Mouse (Mus musculus) forebrain, embryonic 12.5 days (tissue): ENCODE data around the gene Fhod1. TPM values are rescaled to one million over a fixed set of nuclear protein-coding genes. Genes with fewer than 3 reads are reported as not detected.

Experiments
- ATAC-seq: fragments of 200-750 bp; cut with Nextera tagmentation; 2 replicates; pipeline ENCODE4 v1.8.0; 2017; ENCODE audit warnings: moderate TSS enrichment; ENCODE audit not compliant: low FRiP score
- H3K27ac ChIP-seq: fragments of 300-500 bp; sonication (generic); 2 replicates; pipeline ENCODE4 v1.5.1; 2016; ENCODE audit warnings: mild to moderate bottlenecking
- H3K27me3 ChIP-seq: fragments of 300-500 bp; sonication (generic); 2 replicates; pipeline ENCODE4 v1.6.1; 2016; ENCODE audit warnings: mild to moderate bottlenecking
- H3K36me3 ChIP-seq: fragments of 300-500 bp; sonication (generic); replicated peaks from 2 replicates; pipeline ENCODE4 v1.6.1; 2016; ENCODE audit warnings: mild to moderate bottlenecking
- H3K4me1 ChIP-seq: fragments of 300-500 bp; sonication (generic); 2 replicates; pipeline ENCODE4 v1.6.1; 2016
- H3K4me2 ChIP-seq: fragments of 300-500 bp; sonication (generic); 2 replicates; pipeline ENCODE4 v1.6.1; 2016; ENCODE audit warnings: mild to moderate bottlenecking, moderate library complexity
- H3K4me3 ChIP-seq: fragments of 300-500 bp; sonication (generic); replicated peaks from 2 replicates; pipeline ENCODE4 v1.5.1; 2016; ENCODE audit warnings: mild to moderate bottlenecking
- H3K9ac ChIP-seq: fragments of 300-500 bp; sonication (generic); 2 replicates; pipeline ENCODE4 v1.6.1; 2016; ENCODE audit warnings: mild to moderate bottlenecking
- H3K9me3 ChIP-seq: fragments of 300-500 bp; sonication (generic); 2 replicates; pipeline ENCODE4 v1.6.1; 2016
- WGBS: fragments of 180-500 bp; shearing (Covaris S2); methylation state at CpG from one replicate; pipeline ENCODE4 v1.1.7; 2016; 5-methylcytosine and 5-hydroxymethylcytosine counted together
- polyA plus RNA-seq: library from polyadenylated mRNA; unstranded; fragments of >200 nt; fragmentation: Nextera tagmentation; extraction: Ambion mirVana; gene quantifications from 2 replicates; pipeline ENCODE4 v1.2.1, GENCODE M21; 2016

Gene Fhod1
- polyA plus RNA-seq, 1 experiment from 2014 or later, result 1.4 TPM

DNA sequence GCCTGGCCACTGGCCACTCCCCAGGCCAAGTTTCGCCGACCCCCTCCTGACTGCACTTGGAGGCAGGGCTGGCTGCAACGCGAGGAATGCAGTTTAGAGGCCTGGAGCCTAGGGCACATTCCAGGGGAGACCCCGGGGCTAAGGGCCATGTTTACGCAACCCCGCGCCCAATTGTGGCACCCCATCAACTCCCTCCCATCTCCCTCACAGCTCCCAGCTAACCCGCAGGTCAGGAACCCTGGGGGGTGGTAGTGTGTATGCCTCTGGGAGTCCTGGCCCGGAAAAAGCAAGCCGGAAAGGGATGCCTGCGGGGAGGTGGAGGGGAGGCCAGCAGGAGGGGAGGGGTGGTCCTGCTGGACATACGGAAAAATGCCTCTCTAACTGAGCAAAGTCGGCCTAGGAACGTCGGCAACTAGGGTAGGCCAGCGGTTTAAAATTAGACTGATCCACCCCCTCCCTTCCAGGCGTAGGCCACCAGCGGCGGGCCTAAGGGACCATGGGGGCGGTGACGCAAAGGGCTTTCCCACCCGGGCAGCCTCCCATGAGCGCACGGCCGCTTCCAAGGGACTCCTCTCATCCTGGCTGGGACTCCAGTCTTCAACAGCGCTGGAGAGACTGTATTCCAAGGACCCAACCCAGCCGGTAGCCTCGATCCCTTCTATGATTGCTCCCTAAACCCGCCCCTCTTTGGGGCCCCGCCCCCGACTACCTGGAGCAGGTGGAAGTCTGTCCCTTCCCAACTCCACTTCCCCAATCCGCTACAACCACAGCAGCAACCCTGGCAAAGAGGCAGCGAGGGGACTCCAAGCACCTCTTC is 934 bp downstream of the Fhod1 start:
- Histone ChIP-seq H3K4me3 (peak overlapping the region; percentile 58), H3K27ac (peak overlapping the region; percentile 77), H3K36me3 (no peaks in the 10 kb centered on the region), H3K4me2 (peak overlapping the region; percentile 68), H3K27me3 (peaks cover 7% of the 10 kb centered on the region), H3K9ac (peak overlapping the region; percentile 60), H3K9me3 (no peaks in the 10 kb centered on the region), H3K4me1 (peaks cover 38% of the 10 kb centered on the region)
- ATAC-seq, result peak; percentile 13
- 1% methylated on average over 34 of the region's 34 CpGs for WGBS

- no peaks in the 10 kb centered on the region for H3K36me3 ChIP-seq
- ATAC-seq, result no peak
- no peak overlapping the region for H3K4me3 ChIP-seq
- peaks cover 34% of the 10 kb centered on the region for H3K4me1 ChIP-seq
- H3K9ac ChIP-seq, result no peak overlapping the region
- 67% methylated on average over 7 of the region's 7 CpGs for WGBS
- H3K4me2 ChIP-seq, result peak overlapping the region; percentile 68; the same call in 1 of the 2 replicates
- H3K27ac ChIP-seq, result 0 out of 2 replicates have a peak overlapping the region, but pooled peaks have one; percentile 1
- no peaks in the 10 kb centered on the region for H3K9me3 ChIP-seq
- peaks cover 7% of the 10 kb centered on the region for H3K27me3 ChIP-seq
These were observed 2.4 kb downstream of the Fhod1 start for GRCm38 (mm10) chr8:105345061-105345975.

GRCm38 (mm10) chr8:105343791-105344574 is 3.8 kb downstream of the Fhod1 start:
- H3K4me1 ChIP-seq, result peaks cover 22% of the 10 kb centered on the region
- 71% methylated on average over 8 of the region's 8 CpGs for WGBS
- H3K9ac ChIP-seq, result no peak overlapping the region
- H3K4me3 ChIP-seq, result no peak overlapping the region
- H3K27ac ChIP-seq, result no peak overlapping the region
- H3K36me3 ChIP-seq, result no peaks in the 10 kb centered on the region
- H3K9me3 ChIP-seq, result no peaks in the 10 kb centered on the region
- no peak overlapping the region for H3K4me2 ChIP-seq
- ATAC-seq, result no peak
- peaks cover 7% of the 10 kb centered on the region for H3K27me3 ChIP-seq

DNA sequence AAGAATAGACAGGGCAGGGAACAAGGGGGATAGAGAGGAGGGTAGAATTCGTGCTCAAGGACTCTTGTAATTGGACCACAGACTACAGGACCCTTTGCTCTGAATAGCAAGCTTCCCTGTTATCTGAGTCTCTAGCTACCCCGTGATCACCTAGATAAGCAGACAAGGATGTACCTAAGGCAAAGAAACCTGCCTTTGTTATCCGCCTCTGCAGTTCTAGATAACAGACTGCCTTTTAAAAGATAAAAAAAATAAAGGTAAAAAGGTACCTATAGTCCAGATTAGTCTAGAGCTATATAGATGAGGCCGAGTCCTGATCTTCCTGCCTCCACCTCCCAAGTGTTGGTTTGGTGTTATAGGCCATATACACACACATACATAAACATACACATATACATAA is 5.0 kb downstream of the Fhod1 start:
- H3K27ac ChIP-seq, result no peak overlapping the region
- no peak overlapping the region for H3K4me2 ChIP-seq
- no peak for ATAC-seq
- WGBS, result 70% methylated on average over 4 of the region's 4 CpGs
- peaks cover 8% of the 10 kb centered on the region for H3K27me3 ChIP-seq
- H3K9me3 ChIP-seq, result no peaks in the 10 kb centered on the region
- no peak overlapping the region for H3K9ac ChIP-seq
- peaks cover 19% of the 10 kb centered on the region for H3K4me1 ChIP-seq
- no peaks in the 10 kb centered on the region for H3K36me3 ChIP-seq
- H3K4me3 ChIP-seq, result no peak overlapping the region

- Histone ChIP-seq H3K9me3 (no peaks in the 10 kb centered on the region), H3K9ac (no peak overlapping the region), H3K27ac (no peak overlapping the region), H3K4me3 (no peak overlapping the region), H3K36me3 (peaks cover 5% of the 10 kb centered on the region), H3K4me1 (peaks cover 7% of the 10 kb centered on the region), H3K27me3 (0 out of 2 replicates have a peak, but pooled peaks cover 5% of the 10 kb centered on the region), H3K4me2 (no peak overlapping the region)
- 49% methylated on average over 8 of the region's 8 CpGs for WGBS
- ATAC-seq, result no peak
These were observed 6.4 kb downstream of the Fhod1 start for GRCm38 (mm10) chr8:105341399-105341798.

GRCm38 (mm10) chr8:105339886-105340635 is 7.7 kb downstream of the Fhod1 start:
- 86% methylated on average over 6 of the region's 6 CpGs for WGBS
- no peak for ATAC-seq
- no peaks in the 10 kb centered on the region for H3K9me3 ChIP-seq

GRCm38 (mm10) chr8:105338992-105339391 is 8.8 kb downstream of the Fhod1 start:
- Histone ChIP-seq H3K4me2 (no peak overlapping the region), H3K4me1 (no peaks in the 10 kb centered on the region; the same call in 1 of the 2 replicates), H3K27ac (no peak overlapping the region), H3K27me3 (0 out of 2 replicates have a peak, but pooled peaks cover 4% of the 10 kb centered on the region), H3K4me3 (no peak overlapping the region), H3K36me3 (peaks cover 29% of the 10 kb centered on the region), H3K9me3 (no peaks in the 10 kb centered on the region), H3K9ac (no peak overlapping the region)
- no peak for ATAC-seq
- WGBS, result 74% methylated on average over 4 of the region's 4 CpGs

More at GRCm38 (mm10) chr8:105339886-105340635, 7.7 kb downstream of the Fhod1 start:
- H3K9ac ChIP-seq, result no peak overlapping the region
- H3K36me3 ChIP-seq, result peaks cover 18% of the 10 kb centered on the region
- 0 out of 2 replicates have a peak, but pooled peaks cover 4% of the 10 kb centered on the region for H3K27me3 ChIP-seq
- H3K27ac ChIP-seq, result no peak overlapping the region
- H3K4me3 ChIP-seq, result no peak overlapping the region
- no peak overlapping the region for H3K4me2 ChIP-seq
- H3K4me1 ChIP-seq, result no peaks in the 10 kb centered on the region; the same call in 1 of the 2 replicates

GRCm38 (mm10) chr8:105336373-105337130 is 11.2 kb downstream of the Fhod1 start:
- peak; percentile 37; the same call in 1 of the 2 replicates for ATAC-seq
- 41% methylated on average over 32 of the region's 32 CpGs for WGBS

GRCm38 (mm10) chr8:105332523-105332922 is 15.2 kb downstream of the Fhod1 start:
- no peaks in the 10 kb centered on the region for H3K9me3 ChIP-seq
- H3K4me1 ChIP-seq, result peaks cover under 1% of the 10 kb centered on the region
- no peak overlapping the region for H3K4me3 ChIP-seq
- H3K27ac ChIP-seq, result no peak overlapping the region
- no peak overlapping the region for H3K9ac ChIP-seq
- peaks cover 90% of the 10 kb centered on the region for H3K36me3 ChIP-seq
- 68% methylated on average over 2 of the region's 2 CpGs for WGBS
- ATAC-seq, result no peak
- 0 out of 2 replicates have a peak, but pooled peaks cover under 1% of the 10 kb centered on the region for H3K27me3 ChIP-seq
- H3K4me2 ChIP-seq, result no peak overlapping the region

More at GRCm38 (mm10) chr8:105336373-105337130, 11.2 kb downstream of the Fhod1 start:
- no peak overlapping the region for H3K4me3 ChIP-seq
- no peak overlapping the region for H3K9ac ChIP-seq
- peaks cover 52% of the 10 kb centered on the region for H3K36me3 ChIP-seq
- 0 out of 2 replicates have a peak, but pooled peaks cover 4% of the 10 kb centered on the region for H3K27me3 ChIP-seq
- H3K4me2 ChIP-seq, result no peak overlapping the region
- H3K9me3 ChIP-seq, result no peaks in the 10 kb centered on the region
- H3K4me1 ChIP-seq, result no peaks in the 10 kb centered on the region; the same call in 1 of the 2 replicates
- no peak overlapping the region for H3K27ac ChIP-seq

DNA sequence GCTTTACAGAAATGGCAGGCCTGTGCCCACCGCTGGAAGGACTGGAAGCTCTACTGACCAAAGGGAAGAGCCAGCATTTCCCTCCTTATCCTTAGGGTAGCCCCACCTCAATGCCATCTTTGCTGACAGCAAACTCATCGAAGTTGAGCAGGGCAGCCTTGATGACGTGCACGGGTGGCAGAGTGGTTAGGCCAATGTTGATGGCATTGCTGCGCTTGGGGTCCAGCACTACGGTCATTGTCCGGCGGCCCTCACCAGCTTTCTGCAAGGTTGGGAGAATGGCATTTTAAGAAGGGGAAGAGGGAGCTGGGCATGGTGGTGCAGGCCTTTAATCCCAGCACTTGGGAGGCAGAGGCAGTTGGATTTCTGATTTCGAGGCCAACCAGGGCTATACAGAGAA is 15.8 kb downstream of the Fhod1 start:
- peaks cover 90% of the 10 kb centered on the region for H3K36me3 ChIP-seq
- 94% methylated on average over 9 of the region's 9 CpGs for WGBS
- ATAC-seq, result no peak
- no peak overlapping the region for H3K4me3 ChIP-seq
- no peak overlapping the region for H3K9ac ChIP-seq
- H3K9me3 ChIP-seq, result no peaks in the 10 kb centered on the region
- peaks cover 7% of the 10 kb centered on the region for H3K4me1 ChIP-seq
- no peaks in the 10 kb centered on the region for H3K27me3 ChIP-seq
- no peak overlapping the region for H3K4me2 ChIP-seq
- no peak overlapping the region for H3K27ac ChIP-seq
